Mouse (Mus musculus): ENCODE results near the gene Kctd17.
A peak's percentile ranks its signal among the peaks of the same experiment; 100 is the strongest.

Gene Kctd17

GRCm38 (mm10) chr15:78428391-78429138 is at the start of gene Kctd17:
Gene Kctd17, plus strand, starts transcription at chr15:78428564.
- peak; percentile 92 for DNase-seq

GRCm38 (mm10) chr15:78380208-78380607 is 48.2 kb upstream of the Kctd17 start:
- no peak for DNase-seq

GRCm38 (mm10) chr15:78380741-78381140 is 47.6 kb upstream of the Kctd17 start:
- DNase-seq = no peak

GRCm38 (mm10) chr15:78382115-78382514 is 46.2 kb upstream of the Kctd17 start:
- DNase-seq = no peak

- no peak for DNase-seq
These were observed 44.7 kb upstream of the Kctd17 start for GRCm38 (mm10) chr15:78383450-78384219.

GRCm38 (mm10) chr15:78384220-78385116 is 43.9 kb upstream of the Kctd17 start:
- DNase-seq = no peak

- no peak for DNase-seq
These were observed 42.8 kb upstream of the Kctd17 start for GRCm38 (mm10) chr15:78385564-78385963.

GRCm38 (mm10) chr15:78390855-78391254 is 37.5 kb upstream of the Kctd17 start:
- no peak for DNase-seq

GRCm38 (mm10) chr15:78395478-78395962 is 32.8 kb upstream of the Kctd17 start, which contains the start of gene Tex33:
Gene Tex33, minus strand, starts transcription at chr15:78395912.
- no peak for DNase-seq

- no peak for DNase-seq
These were observed 27.0 kb upstream of the Kctd17 start for GRCm38 (mm10) chr15:78401345-78401744.

- no peak for DNase-seq
These were observed 26.4 kb upstream of the Kctd17 start for GRCm38 (mm10) chr15:78401921-78402320.

GRCm38 (mm10) chr15:78402423-78402822 is 25.9 kb upstream of the Kctd17 start:
- DNase-seq = no peak

- DNase-seq = no peak
These were observed 25.0 kb upstream of the Kctd17 start for GRCm38 (mm10) chr15:78403301-78403741.

GRCm38 (mm10) chr15:78403896-78404295 is 24.5 kb upstream of the Kctd17 start:
- no peak for DNase-seq

GRCm38 (mm10) chr15:78405098-78405497 is 23.3 kb upstream of the Kctd17 start:
- no peak for DNase-seq

GRCm38 (mm10) chr15:78405517-78406211 is 22.7 kb upstream of the Kctd17 start, which contains the start of gene Tst:
Gene Tst, minus strand, starts transcription at chr15:78405907.
- peak; percentile 90 for DNase-seq

- DNase-seq = peak; percentile 92
These were observed 21.9 kb upstream of the Kctd17 start, which contains the start of gene Mpst for GRCm38 (mm10) chr15:78406293-78406934. Gene Mpst, plus strand, starts transcription at chr15:78406416.

GRCm38 (mm10) chr15:78409570-78410052 is 18.8 kb upstream of the Kctd17 start:
- no peak for DNase-seq

- DNase-seq = no peak
These were observed 15.2 kb upstream of the Kctd17 start for GRCm38 (mm10) chr15:78413083-78413718.

- DNase-seq = no peak
These were observed 14.6 kb upstream of the Kctd17 start for GRCm38 (mm10) chr15:78413719-78414117.

GRCm38 (mm10) chr15:78414157-78414556 is 14.2 kb upstream of the Kctd17 start:
- no peak for DNase-seq

All from embryo, embryonic 11 days (tissue).